Mouse (Mus musculus) hindbrain, embryonic 15.5 days (tissue): ENCODE results near the gene Zfr. TPM values are rescaled to one million over a fixed set of nuclear protein-coding genes. Genes with fewer than 3 reads are reported as not detected.

Experiments used
- ATAC-seq: fragments of 200-750 bp; cut with Nextera tagmentation; 2 replicates; pipeline ENCODE4 v1.8.0; 2017; ENCODE audit warnings: low read depth, moderate number of reproducible peaks, moderate TSS enrichment; ENCODE audit not compliant: low FRiP score
- H3K27ac ChIP-seq: fragments of 300-500 bp; sonication (generic); replicated peaks from 2 replicates; pipeline ENCODE4 v1.5.1; 2015; ENCODE audit warnings: mild to moderate bottlenecking, inconsistent platforms
- H3K27me3 ChIP-seq: fragments of 300-500 bp; sonication (generic); 2 replicates; pipeline ENCODE4 v1.6.1; 2015; ENCODE audit warnings: control low read depth, inconsistent platforms
- H3K36me3 ChIP-seq: fragments of 300-500 bp; sonication (generic); 2 replicates; pipeline ENCODE4 v1.6.1; 2015; ENCODE audit warnings: control low read depth, inconsistent platforms
- H3K4me1 ChIP-seq: fragments of 300-500 bp; sonication (generic); replicated peaks from 2 replicates; pipeline ENCODE4 v1.6.1; 2015; ENCODE audit warnings: control low read depth, inconsistent platforms
- H3K4me2 ChIP-seq: fragments of 300-500 bp; sonication (generic); 2 replicates; pipeline ENCODE4 v1.6.1; 2015; ENCODE audit warnings: moderate library complexity, mild to moderate bottlenecking, inconsistent platforms
- H3K4me3 ChIP-seq: fragments of 300-500 bp; sonication (generic); 2 replicates; pipeline ENCODE4 v1.5.1; 2015; ENCODE audit warnings: mild to moderate bottlenecking, inconsistent platforms
- H3K9ac ChIP-seq: fragments of 300-500 bp; sonication (generic); 2 replicates; pipeline ENCODE4 v1.6.1; 2015; ENCODE audit warnings: inconsistent platforms
- H3K9me3 ChIP-seq: fragments of 300-500 bp; sonication (generic); 2 replicates; pipeline ENCODE4 v1.6.1; 2016; ENCODE audit warnings: control low read depth, inconsistent platforms
- WGBS: fragments of 180-500 bp; shearing (Covaris S2); methylation state at CpG from one replicate; pipeline ENCODE4 v1.1.7; 2015; 5-methylcytosine and 5-hydroxymethylcytosine counted together
- polyA plus RNA-seq: library from polyadenylated mRNA; unstranded; fragments of >200 nt; fragmentation: Nextera tagmentation; extraction: Ambion mirVana; gene quantifications from 2 replicates; pipeline ENCODE4 v1.2.1, GENCODE M21; 2015

The Zfr gene
- polyA plus RNA-seq, result 153 and 165 TPM in 2 replicates

GRCm38 (mm10) chr15:12117242-12118092, at the start of gene Zfr:
Gene Zfr, plus strand, starts transcription at chr15:12117831.
- H3K4me2 ChIP-seq, result peak within 1 kb of the TSS; percentile 85
- no peaks in the 10 kb centered on the region for H3K27me3 ChIP-seq
- no peaks in the 10 kb centered on the region for H3K36me3 ChIP-seq
- ATAC-seq, result peak; percentile 94
- H3K9ac ChIP-seq, result peak within 1 kb of the TSS; percentile 94
- under 1% methylated on average over 54 of the region's 59 CpGs for WGBS
- peak within 1 kb of the TSS; percentile 89 for H3K27ac ChIP-seq
- no peaks in the 10 kb centered on the region for H3K9me3 ChIP-seq
- H3K4me1 ChIP-seq, result peaks cover 26% of the 10 kb centered on the region
- H3K4me3 ChIP-seq, result peak within 1 kb of the TSS; percentile 98

DNA sequence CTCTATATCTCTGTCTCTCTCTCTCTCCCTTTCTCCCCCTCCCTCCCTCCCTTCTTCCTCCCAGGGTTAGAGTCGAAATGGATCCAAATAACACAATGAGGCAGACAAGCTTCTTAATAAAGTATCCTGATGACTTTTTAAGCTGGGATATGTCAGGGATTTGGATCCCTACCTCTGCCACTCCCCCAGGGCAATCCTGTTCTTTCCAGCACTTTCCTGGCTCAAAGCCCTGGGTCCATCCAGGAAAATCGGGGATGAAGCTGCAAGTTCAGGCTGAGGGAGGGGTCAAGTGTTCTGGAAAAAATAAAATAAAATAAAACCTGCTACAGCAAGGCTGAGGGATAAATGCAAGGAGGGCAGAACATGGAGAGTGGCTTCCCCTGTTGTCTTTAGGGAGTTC, 49.7 kb upstream of the Zfr start:
- Histone ChIP-seq H3K4me2 (no peak overlapping the region), H3K9ac (no peak overlapping the region), H3K36me3 (no peaks in the 10 kb centered on the region), H3K27me3 (no peaks in the 10 kb centered on the region), H3K4me3 (no peak overlapping the region), H3K4me1 (peaks cover 16% of the 10 kb centered on the region), H3K27ac (no peak overlapping the region), H3K9me3 (no peaks in the 10 kb centered on the region)
- 55% methylated on average over 2 of the region's 2 CpGs for WGBS
- ATAC-seq, result no peak

- Histone ChIP-seq H3K27me3 (no peaks in the 10 kb centered on the region), H3K9me3 (no peaks in the 10 kb centered on the region), H3K9ac (no peak overlapping the region), H3K36me3 (no peaks in the 10 kb centered on the region), H3K27ac (no peak overlapping the region), H3K4me3 (no peak overlapping the region), H3K4me2 (no peak overlapping the region), H3K4me1 (peaks cover 16% of the 10 kb centered on the region)
- 76% methylated on average over 9 of the region's 9 CpGs for WGBS
- no peak for ATAC-seq
Observed at GRCm38 (mm10) chr15:12068395-12069218, 49.0 kb upstream of the Zfr start.

- H3K4me3 ChIP-seq, result no peak overlapping the region
- 77% methylated on average over 7 of the region's 7 CpGs for WGBS
- no peak overlapping the region for H3K4me2 ChIP-seq
- no peaks in the 10 kb centered on the region for H3K27me3 ChIP-seq
- H3K36me3 ChIP-seq, result no peaks in the 10 kb centered on the region
- no peak overlapping the region for H3K9ac ChIP-seq
- no peak overlapping the region for H3K27ac ChIP-seq
- no peaks in the 10 kb centered on the region for H3K9me3 ChIP-seq
- H3K4me1 ChIP-seq, result no peaks in the 10 kb centered on the region
- ATAC-seq, result no peak
Observed at GRCm38 (mm10) chr15:12072709-12073336, 44.8 kb upstream of the Zfr start.

DNA sequence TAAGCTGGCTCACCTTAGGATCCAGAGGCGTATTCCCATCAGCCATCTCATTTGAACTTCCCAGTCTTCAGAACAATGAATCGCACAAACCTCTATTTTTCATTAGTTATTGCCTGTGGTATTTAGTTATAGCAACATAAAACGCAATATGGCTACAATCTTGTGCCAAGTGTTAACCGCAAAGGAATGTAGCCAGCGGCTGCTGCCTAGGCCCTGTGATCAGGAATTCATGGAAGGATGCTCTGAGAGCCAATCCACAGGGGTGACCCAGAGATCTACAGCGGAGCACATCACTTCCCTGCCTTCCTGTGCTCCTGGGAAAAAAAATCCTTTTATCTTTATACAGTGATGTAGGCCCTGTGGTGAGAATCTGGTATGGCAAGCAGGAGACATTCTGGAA, 43.2 kb upstream of the Zfr start:
- no peaks in the 10 kb centered on the region for H3K9me3 ChIP-seq
- H3K4me1 ChIP-seq, result no peaks in the 10 kb centered on the region
- H3K27ac ChIP-seq, result no peak overlapping the region
- no peak overlapping the region for H3K4me2 ChIP-seq
- H3K36me3 ChIP-seq, result no peaks in the 10 kb centered on the region
- WGBS, result 90% methylated on average over 6 of the region's 6 CpGs
- H3K4me3 ChIP-seq, result no peak overlapping the region
- no peak overlapping the region for H3K9ac ChIP-seq
- ATAC-seq, result no peak
- H3K27me3 ChIP-seq, result no peaks in the 10 kb centered on the region

- H3K9me3 ChIP-seq, result no peaks in the 10 kb centered on the region
- no peak overlapping the region for H3K4me2 ChIP-seq
- 92% methylated on average over 13 of the region's 13 CpGs for WGBS
- ATAC-seq, result no peak
- H3K36me3 ChIP-seq, result no peaks in the 10 kb centered on the region
- H3K27ac ChIP-seq, result no peak overlapping the region
- H3K27me3 ChIP-seq, result no peaks in the 10 kb centered on the region
- no peak overlapping the region for H3K4me3 ChIP-seq
- no peak overlapping the region for H3K9ac ChIP-seq
- no peaks in the 10 kb centered on the region for H3K4me1 ChIP-seq
Observed at GRCm38 (mm10) chr15:12082344-12082743, 35.3 kb upstream of the Zfr start.

DNA sequence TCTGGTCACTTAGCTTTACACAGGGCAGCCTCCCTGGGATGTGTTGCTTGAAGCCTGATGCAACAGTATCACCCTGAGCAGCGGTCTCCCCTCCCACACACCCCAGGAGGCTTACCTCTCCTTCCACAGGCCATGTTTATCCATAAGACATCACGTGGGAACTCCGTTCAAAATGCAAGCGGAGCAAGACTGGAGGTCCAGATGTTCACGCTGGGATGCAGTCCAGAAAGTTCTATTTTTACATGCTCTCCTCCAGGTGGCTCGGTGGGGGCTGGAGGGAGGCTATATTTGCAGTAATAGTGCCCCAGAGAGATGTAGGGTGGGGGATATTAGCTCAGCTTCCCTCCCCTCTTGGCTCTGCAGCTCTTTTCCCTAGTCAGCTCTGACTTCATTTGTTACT, 33.5 kb upstream of the Zfr start:
- H3K9me3 ChIP-seq, result no peaks in the 10 kb centered on the region
- ATAC-seq, result no peak
- H3K4me3 ChIP-seq, result no peak overlapping the region
- H3K27ac ChIP-seq, result no peak overlapping the region
- no peaks in the 10 kb centered on the region for H3K36me3 ChIP-seq
- H3K9ac ChIP-seq, result no peak overlapping the region
- no peaks in the 10 kb centered on the region for H3K27me3 ChIP-seq
- H3K4me2 ChIP-seq, result no peak overlapping the region
- H3K4me1 ChIP-seq, result no peaks in the 10 kb centered on the region
- 56% methylated on average over 6 of the region's 6 CpGs for WGBS

DNA sequence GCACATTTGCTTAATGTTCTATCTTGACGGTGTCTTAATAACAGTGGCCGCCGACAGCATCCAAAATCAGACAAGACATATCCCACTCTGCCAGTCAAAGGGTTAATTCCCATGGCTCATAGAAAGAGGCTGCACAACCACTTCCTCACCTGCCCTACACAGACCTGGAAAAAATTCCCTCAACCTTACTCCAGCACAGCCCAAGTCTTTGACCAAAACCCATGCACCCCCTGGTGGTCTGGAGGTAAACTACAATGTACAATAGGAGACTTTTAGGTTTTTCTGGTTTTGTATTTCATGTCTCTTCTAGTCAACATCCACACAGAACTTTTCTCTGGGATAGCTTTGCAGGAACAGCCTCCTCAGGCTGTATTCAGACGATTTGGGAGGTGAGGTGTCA, 32.8 kb upstream of the Zfr start:
- Histone ChIP-seq H3K36me3 (no peaks in the 10 kb centered on the region), H3K27ac (no peak overlapping the region), H3K4me3 (no peak overlapping the region), H3K4me2 (no peak overlapping the region), H3K9me3 (no peaks in the 10 kb centered on the region), H3K27me3 (no peaks in the 10 kb centered on the region), H3K4me1 (no peaks in the 10 kb centered on the region), H3K9ac (no peak overlapping the region)
- 78% methylated on average over 4 of the region's 4 CpGs for WGBS
- ATAC-seq, result no peak

DNA sequence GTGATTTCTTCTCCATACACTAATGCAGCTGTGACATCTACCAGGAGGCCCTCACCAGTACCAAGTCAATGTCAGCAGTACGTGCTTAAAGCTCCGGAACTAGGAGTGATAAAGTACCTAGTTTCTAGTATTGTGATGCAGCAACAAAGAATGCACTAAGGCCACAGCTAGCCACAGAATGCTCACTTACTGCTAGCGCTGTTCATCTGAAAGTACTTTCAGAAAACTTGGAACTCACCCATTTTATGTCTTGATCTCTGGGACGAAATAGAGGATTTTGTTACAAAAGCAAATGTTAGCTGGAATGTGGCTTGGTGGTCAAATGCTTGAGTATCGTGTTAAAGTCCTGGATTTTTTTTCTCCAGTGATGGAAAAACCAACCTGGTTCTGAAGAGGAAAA, 30.0 kb upstream of the Zfr start:
- Histone ChIP-seq H3K27ac (no peak overlapping the region), H3K4me2 (no peak overlapping the region), H3K36me3 (no peaks in the 10 kb centered on the region), H3K9me3 (no peaks in the 10 kb centered on the region), H3K9ac (no peak overlapping the region), H3K27me3 (no peaks in the 10 kb centered on the region), H3K4me3 (no peak overlapping the region), H3K4me1 (peaks cover 2% of the 10 kb centered on the region; the same call in 1 of the 2 replicates)
- ATAC-seq, result no peak
- 83% methylated on average over 5 of the region's 5 CpGs for WGBS

DNA sequence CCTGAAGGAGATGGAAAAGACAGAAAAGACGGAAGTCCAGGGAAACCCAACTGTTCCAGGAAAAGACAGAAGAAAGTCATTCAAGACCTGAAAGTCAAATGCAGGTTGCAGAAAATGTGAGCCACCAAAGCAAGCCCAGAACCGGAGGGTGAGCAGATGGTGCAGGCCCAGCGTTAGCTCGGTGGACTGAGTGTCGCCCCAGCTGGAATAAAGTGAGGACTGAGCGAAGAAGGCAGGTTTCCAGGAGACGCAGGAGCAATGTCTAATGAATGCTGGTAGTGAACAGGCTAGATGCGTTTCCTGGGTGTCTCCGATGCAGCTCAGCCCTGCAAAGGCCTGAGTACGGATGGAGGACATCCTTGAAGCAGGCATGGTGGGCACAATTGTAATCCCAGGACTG, 29.5 kb upstream of the Zfr start:
- WGBS, result 67% methylated on average over 10 of the region's 10 CpGs

DNA sequence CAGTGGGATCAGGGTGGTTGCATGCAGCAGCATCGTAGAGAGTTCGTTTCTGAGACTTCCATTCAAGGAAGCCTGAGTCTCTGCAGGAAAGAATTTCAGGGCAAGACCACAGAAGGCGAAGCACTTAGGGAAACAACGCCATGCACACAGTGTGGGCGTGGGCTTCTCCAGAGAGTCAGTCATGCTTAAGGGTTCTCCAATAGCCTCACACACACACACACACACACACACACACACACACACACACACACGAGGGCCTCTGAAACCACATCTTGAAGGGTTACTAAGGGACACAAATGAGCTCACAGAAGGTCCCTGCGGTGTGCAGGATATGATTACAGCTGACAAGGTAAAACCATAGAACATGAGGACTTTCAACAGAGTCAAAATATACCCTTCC, 27.5 kb upstream of the Zfr start:
- Histone ChIP-seq H3K36me3 (no peaks in the 10 kb centered on the region), H3K4me2 (no peak overlapping the region), H3K27me3 (no peaks in the 10 kb centered on the region), H3K9me3 (no peaks in the 10 kb centered on the region), H3K27ac (no peak overlapping the region), H3K4me3 (no peak overlapping the region), H3K4me1 (peaks cover 17% of the 10 kb centered on the region), H3K9ac (no peak overlapping the region)
- 77% methylated on average over 7 of the region's 7 CpGs for WGBS
- no peak for ATAC-seq

More for the DNA sequence above, 29.5 kb upstream of the Zfr start:
- no peaks in the 10 kb centered on the region for H3K36me3 ChIP-seq
- H3K9ac ChIP-seq, result no peak overlapping the region
- H3K4me1 ChIP-seq, result peaks cover 5% of the 10 kb centered on the region
- no peaks in the 10 kb centered on the region for H3K9me3 ChIP-seq
- no peaks in the 10 kb centered on the region for H3K27me3 ChIP-seq
- no peak overlapping the region for H3K27ac ChIP-seq
- H3K4me2 ChIP-seq, result no peak overlapping the region
- no peak for ATAC-seq
- no peak overlapping the region for H3K4me3 ChIP-seq
